Mouse (Mus musculus) erythroblast, adult 5-6 weeks (primary cell): ENCODE data around the gene Gnpat. TPM values are rescaled to one million over a fixed set of nuclear protein-coding genes. Genes with fewer than 3 reads are reported as not detected.
"Not testable (repeated sequence)": the region's sequence is repeated elsewhere in the genome, so short reads cannot be mapped to it uniquely, and the experiment has no call there.

Experiments
- ATAC-seq: replicated peaks from 2 replicates; pipeline ENCODE4 v1.8.0; 2016; ENCODE audit warnings: moderate number of reproducible peaks, mild to moderate bottlenecking, moderate TSS enrichment, inconsistent platforms; ENCODE audit not compliant: poor library complexity, low FRiP score, severe bottlenecking
- total RNA-seq, 2 experiments: library from RNA; stranded (forward) in 1 of 2; stranded (reverse) in 1 of 2; fragments of 150-400 nt in 1 of 2; fragments of 200-764, 138-1000 nt in 1 of 2; gene quantifications; 2 replicates each; pipeline versions ENCODE4 v1.2.3 to v1.2.4; 2015 to 2017; ENCODE audit warnings: low replicate concordance in 2 of 2

Gene Gnpat
- total RNA-seq, 2 experiments from 2014 or later = 35.0 to 40.7 TPM

GRCm38 (mm10) chr8:124840900-124841299, 21.9 kb upstream of the Gnpat start:
- no peak for ATAC-seq

GRCm38 (mm10) chr8:124841775-124842174, 21.1 kb upstream of the Gnpat start:
- no peak for ATAC-seq

GRCm38 (mm10) chr8:124842929-124843328, 19.9 kb upstream of the Gnpat start:
- ATAC-seq = not testable (repeated sequence)

GRCm38 (mm10) chr8:124845131-124845530, 17.7 kb upstream of the Gnpat start:
- no peak for ATAC-seq

- no peak for ATAC-seq
Measured at GRCm38 (mm10) chr8:124845573-124845972, 17.3 kb upstream of the Gnpat start.

GRCm38 (mm10) chr8:124853511-124853910, 9.3 kb upstream of the Gnpat start:
- ATAC-seq = no peak

GRCm38 (mm10) chr8:124859466-124859865, 3.4 kb upstream of the Gnpat start:
- 0 out of 2 replicates have a peak, but pooled peaks have one; percentile 45 for ATAC-seq

- ATAC-seq = no peak
Measured at GRCm38 (mm10) chr8:124860188-124860587, 2.6 kb upstream of the Gnpat start.

GRCm38 (mm10) chr8:124863163-124863677, 387 bp downstream of the Gnpat start:
- ATAC-seq = peak; percentile 43; the same call in 1 of the 2 replicates

GRCm38 (mm10) chr8:124863729-124864128, 896 bp downstream of the Gnpat start:
- no peak for ATAC-seq

GRCm38 (mm10) chr8:124866669-124867068, 3.8 kb downstream of the Gnpat start:
- ATAC-seq = no peak

- no peak for ATAC-seq
Measured at GRCm38 (mm10) chr8:124867126-124867525, 4.3 kb downstream of the Gnpat start.

GRCm38 (mm10) chr8:124869708-124870107, 6.9 kb downstream of the Gnpat start:
- no peak for ATAC-seq

GRCm38 (mm10) chr8:124871474-124871873, 8.6 kb downstream of the Gnpat start:
- ATAC-seq = no peak

- ATAC-seq = no peak
Measured at GRCm38 (mm10) chr8:124872081-124872480, 9.2 kb downstream of the Gnpat start.

- ATAC-seq = no peak
Measured at GRCm38 (mm10) chr8:124872690-124873089, 9.9 kb downstream of the Gnpat start.

GRCm38 (mm10) chr8:124878141-124878540, 15.3 kb downstream of the Gnpat start:
- ATAC-seq = no peak

GRCm38 (mm10) chr8:124878946-124879526, 16.2 kb downstream of the Gnpat start:
- peak; percentile 32 for ATAC-seq

- ATAC-seq = no peak
Measured at GRCm38 (mm10) chr8:124888385-124888784, 25.6 kb downstream of the Gnpat start.

GRCm38 (mm10) chr8:124892596-124892995, 29.8 kb downstream of the Gnpat start:
- no peak for ATAC-seq

- no peak for ATAC-seq
Measured at GRCm38 (mm10) chr8:124896010-124896631, 33.3 kb downstream of the Gnpat start.
